Mouse (Mus musculus): ENCODE results near the gene Lao1.
A peak's percentile ranks its signal among the peaks of the same experiment; 100 is the strongest.
"Not testable (repeated sequence)": the region's sequence is repeated elsewhere in the genome, so short reads cannot be mapped to it uniquely, and the experiment has no call there.

The Lao1 gene

DNA sequence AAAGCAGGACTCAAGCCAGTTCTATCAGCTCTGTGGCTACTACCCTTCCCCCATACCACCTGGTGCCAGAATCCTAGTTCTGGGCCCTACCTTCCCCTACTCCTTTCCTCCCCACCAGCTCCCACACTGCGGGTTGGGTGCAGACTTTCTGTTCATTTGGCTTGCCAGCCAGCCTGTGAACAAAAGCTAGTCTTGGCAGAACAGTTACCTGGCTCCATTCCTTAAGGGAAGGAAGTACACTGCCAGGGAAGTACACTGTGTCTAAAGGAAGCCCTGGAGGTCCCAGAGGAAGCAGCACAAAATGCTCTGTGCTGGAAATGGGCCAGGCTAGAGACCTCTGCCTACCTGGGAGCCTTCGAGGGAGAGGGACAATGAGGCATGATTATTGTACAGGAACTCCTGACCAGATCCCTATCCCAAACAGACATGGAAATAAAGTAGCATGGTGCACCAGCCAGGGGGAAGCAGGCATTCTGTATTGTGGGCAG is at the start of gene Lao1:
Gene Lao1 (plus strand): TSS at position 438 of the 488 bp plus-strand sequence.
- DNase-seq (ENCODE audit: low spot score in 2 of 2), result no peak

GRCm38 (mm10) chr4:118917365-118917764 is 44.0 kb upstream of the Lao1 start, which contains the start of gene Olfr1329:
Gene Olfr1329, minus strand, starts transcription at chr4:118917465.
- not testable (repeated sequence) for DNase-seq (ENCODE audit: low spot score in 2 of 2)

DNA sequence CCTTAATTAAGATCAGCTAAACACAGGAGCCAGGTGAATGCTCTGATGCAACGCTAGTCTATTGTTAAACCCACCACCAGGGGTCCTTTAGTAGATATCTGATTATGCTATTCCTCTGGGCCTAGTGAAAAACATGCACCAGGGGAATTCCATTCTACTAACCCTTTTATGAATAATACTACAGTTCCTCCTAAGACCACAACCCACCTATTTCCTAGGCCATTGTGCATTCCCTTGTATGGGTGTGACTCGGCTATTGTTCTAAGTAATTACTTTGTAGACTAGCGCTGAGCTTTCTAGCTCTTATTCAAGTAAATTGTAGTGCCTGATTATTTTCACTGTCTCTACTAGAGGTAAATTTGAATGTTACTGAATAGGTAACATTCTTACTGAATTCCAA is 30.1 kb upstream of the Lao1 start:
- not testable (repeated sequence) for DNase-seq (ENCODE audit: low spot score in 2 of 2)

DNA sequence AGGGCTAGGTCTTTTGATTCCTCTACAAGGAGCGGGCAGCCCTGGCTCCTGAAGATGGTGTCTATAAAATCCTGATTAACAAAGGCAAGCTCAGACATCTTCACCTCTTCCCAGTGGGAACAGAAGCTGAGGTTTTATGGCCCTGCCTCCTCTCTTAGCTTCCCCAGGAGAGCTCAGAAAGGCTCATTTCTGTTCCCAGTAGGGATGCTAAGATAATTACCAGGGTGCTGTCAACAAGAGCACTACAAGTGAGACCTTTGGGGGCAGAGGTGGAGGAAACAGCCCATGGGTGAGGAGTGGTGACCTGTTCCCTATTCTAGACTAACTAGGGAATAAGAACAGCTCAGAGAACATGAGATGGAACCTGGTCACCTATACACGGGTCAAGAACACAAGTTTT is 22.9 kb upstream of the Lao1 start, which contains the start of gene Olfr1328:
Gene Olfr1328 (minus strand): TSS at position 101 of the 400 bp plus-strand sequence.
- DNase-seq (ENCODE audit: low spot score in 2 of 2), result no peak

DNA sequence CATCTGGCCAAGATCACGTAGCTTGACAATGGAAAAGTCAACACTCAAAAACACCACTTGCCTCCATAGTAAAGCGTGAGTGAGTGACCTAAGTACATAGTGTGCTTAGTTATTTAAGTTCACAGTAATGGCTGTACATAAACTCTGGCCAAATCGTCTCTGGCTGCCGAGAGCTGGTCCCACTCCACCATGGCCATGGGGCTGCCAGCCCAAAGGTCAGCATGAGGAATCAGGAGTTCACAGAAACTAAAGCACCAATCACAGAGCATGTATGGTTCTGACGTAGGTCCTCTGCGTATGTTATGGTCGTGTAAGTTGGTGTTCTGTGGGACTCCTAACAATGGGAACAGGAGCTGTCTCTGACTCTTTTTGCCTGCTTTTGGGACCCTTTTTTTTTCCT is 2.6 kb upstream of the Lao1 start:
- no peak for DNase-seq (ENCODE audit: low spot score in 2 of 2)

DNA sequence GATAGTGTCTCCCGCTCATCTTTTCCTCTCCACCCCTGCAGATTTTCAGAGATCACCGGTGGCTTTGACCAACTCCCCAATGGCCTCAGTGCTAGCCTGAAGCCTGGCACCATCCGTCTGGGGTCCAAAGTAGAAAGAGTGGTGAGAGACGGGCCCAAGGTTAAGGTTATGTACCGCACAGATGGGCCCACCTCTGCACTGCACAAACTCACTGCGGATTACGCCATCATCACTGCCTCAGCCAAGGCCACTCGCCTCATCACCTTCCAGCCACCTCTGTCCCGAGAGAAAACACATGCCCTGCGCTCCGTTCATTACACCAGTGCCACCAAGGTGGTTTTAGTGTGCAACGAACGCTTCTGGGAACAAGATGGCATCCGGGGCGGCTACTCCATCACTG is 6.3 kb downstream of the Lao1 start:
- DNase-seq (ENCODE audit: low spot score in 2 of 2), result no peak

- DNase-seq (ENCODE audit: low spot score in 2 of 2), result no peak
Observed at GRCm38 (mm10) chr4:118973281-118973680, 11.9 kb downstream of the Lao1 start.

DNA sequence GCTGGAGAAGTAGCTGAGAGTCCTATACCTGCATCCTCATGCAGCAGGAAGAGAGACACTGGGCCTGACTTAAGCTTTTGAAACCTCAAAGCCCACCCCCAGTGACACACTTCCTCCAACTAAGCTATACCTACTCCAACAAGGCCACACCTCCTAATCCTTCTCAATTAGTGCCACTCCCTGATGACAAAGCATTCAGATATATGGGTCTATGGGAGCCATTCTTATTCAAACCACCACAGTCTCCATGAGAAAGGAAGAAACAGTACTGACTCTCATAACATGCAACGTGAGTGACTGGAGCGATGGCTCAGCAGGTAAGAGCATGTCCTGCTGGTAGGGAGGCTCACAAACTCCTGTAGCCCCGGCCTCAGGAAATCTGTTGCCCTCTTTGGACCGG is 23.9 kb downstream of the Lao1 start:
- DNase-seq (ENCODE audit: low spot score in 2 of 2), result no peak

GRCm38 (mm10) chr4:118988535-118988934 is 27.2 kb downstream of the Lao1 start:
- peak in 1 of 2 experiments; percentile 34 for DNase-seq (ENCODE audit: low spot score in 2 of 2)

DNA sequence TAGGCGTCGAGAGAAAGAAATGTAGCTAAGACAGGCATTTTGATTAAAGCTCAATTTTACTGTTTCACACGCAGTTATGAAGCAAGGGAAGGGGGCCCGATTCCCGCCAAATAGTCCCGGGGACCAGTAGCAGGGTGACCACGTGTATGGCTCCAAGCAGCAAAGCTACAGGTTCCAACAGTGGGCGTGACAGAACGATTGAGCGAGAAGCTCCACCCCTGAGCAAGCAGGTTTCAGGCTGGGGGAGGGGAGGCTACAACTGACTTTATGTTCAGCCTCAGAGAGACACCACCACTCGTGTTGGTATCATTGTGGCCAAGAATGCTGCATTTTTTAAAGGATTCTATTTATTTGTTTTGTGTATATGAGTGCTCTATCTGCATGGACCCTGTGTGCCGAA is 28.0 kb downstream of the Lao1 start:
- DNase-seq (ENCODE audit: low spot score in 2 of 2), result no peak

DNA sequence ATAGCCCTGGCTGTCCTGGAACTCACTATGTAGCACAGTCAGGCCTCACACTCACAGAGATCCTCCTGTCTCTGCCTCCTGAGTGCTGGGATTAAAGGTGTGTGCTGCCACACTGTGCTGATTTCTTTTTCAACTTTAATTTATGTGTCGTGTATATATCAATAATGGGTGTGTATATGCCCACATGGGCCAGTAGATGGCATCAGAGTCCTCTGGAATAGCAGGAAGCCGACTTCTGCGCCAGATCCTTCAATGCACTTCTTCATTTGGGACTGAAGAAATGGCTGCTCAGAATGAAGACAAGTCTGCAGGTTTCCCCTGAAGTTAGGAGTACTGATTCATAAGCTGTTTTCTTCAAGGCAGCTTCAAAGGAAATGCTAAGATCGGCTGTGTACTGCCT is 30.4 kb downstream of the Lao1 start:
- peak in 1 of 2 experiments; percentile 42 for DNase-seq (ENCODE audit: low spot score in 2 of 2)

- DNase-seq (ENCODE audit: low spot score in 2 of 2), result no peak
Observed at GRCm38 (mm10) chr4:118997127-118997542, 35.8 kb downstream of the Lao1 start.

DNA sequence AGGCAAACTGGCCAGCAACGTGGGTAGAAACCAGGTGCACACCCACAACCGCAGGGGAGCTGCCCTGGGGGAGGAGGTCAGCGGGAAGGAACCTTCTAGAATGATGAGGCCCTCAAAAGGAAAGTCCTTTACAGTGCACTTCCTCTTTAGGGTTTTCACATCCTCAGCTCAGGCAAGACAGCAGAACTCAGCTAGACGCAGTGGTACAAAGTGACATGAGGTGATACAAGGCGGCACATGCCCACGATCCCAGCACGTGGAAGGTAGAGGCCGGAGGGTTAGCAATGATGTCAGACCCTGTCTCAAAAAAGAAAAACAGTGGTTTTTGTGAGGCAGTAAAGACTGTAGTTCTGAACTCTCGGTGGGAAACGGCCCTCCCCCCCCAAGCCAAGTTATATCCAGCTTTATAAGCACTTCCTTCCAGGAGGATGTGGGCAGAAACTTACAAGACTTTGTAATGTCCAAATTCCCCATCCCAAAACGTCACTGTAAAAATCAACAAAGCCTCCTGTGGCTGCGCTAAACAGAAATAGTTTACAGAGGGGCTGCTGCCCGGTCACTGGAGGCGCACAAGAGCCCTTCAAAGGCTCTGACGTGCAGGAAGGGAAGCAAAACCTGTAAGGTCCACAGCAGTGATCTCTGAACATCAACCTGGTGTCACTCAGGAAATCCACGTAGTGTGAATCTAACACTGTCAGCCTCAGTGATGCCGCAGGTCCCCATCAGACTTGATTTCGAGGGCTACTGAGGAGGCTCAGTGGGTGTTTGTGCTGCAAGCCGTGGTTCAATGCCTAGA is 38.5 kb downstream of the Lao1 start:
- DNase-seq (ENCODE audit: low spot score in 2 of 2), result peak in 1 of 2 experiments; percentile 53

GRCm38 (mm10) chr4:119001696-119002095 is 40.3 kb downstream of the Lao1 start:
- DNase-seq (ENCODE audit: low spot score in 2 of 2), result no peak

- DNase-seq (ENCODE audit: low spot score in 2 of 2), result no peak
Observed at GRCm38 (mm10) chr4:119002512-119002911, 41.1 kb downstream of the Lao1 start.

- DNase-seq (ENCODE audit: low spot score in 2 of 2), result no peak
Observed at GRCm38 (mm10) chr4:119004178-119004577, 42.8 kb downstream of the Lao1 start.

GRCm38 (mm10) chr4:119004613-119005339 is 43.4 kb downstream of the Lao1 start:
- peak; percentile 71 to 90 for DNase-seq (ENCODE audit: low spot score in 2 of 2)

DNA sequence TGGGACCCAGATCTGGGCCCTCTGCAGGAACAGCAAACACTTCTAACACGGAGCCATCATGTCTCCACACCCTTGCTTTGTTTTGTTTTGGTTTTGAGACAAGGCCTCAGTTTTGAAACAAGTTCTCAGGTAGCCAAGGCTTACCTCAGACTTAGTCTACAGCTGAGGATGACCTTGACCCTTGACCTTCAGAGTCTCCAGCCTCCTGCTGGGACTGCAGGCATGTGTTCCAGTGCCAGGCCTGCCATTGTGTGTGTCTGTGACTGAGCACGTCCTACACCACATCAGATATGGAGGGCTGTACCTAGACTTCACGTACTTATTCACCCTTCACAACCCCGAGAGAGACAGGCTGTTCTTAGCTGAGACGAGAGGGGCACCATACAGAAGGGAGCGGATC is 46.2 kb downstream of the Lao1 start:
- no peak for DNase-seq (ENCODE audit: low spot score in 2 of 2)

DNA sequence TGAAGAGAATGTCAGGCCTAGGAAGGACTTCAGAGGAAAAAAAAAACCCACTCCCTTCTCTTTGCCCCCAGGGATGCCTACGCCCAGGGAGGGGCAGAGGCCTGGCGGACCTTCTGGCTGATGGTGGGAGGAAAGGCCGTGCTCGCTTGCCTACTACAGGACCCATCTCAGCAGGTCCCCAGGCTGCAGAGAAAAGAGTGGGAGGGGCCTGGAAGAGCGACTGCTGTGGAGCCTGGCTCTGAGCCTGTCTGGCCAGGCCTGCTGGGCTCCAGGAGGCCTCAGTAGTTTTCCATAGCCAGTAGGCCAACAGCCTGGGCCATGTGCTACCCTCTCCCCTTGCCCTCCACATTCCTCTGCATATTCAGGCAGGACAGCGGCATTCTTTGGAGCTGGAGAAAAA is 47.1 kb downstream of the Lao1 start:
- no peak for DNase-seq (ENCODE audit: low spot score in 2 of 2)

DNA sequence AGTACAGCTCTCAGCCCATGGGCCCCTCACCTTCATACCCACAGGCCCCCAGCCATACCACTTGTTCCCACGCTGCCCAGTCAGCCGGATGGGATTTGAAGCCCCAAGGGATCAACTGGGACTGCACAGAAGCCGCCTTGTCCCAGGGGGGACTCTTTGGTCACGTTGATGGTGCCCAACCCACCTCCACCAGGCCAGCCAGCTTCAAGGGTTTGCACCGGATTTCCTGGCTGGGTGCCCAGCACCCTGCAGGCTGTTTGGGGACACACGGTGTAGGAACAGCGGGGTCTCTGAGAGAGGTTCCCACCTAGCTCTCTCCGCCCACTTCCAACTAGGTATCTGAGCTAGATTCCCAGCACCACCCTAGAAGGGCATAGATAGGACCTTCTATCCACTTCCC is 48.4 kb downstream of the Lao1 start:
- DNase-seq (ENCODE audit: low spot score in 2 of 2), result no peak

- no peak for DNase-seq (ENCODE audit: low spot score in 2 of 2)
Observed at GRCm38 (mm10) chr4:119011050-119011680, 49.8 kb downstream of the Lao1 start.

GRCm38 (mm10) chr4:119013031-119013430 is 51.7 kb downstream of the Lao1 start:
- no peak for DNase-seq (ENCODE audit: low spot score in 2 of 2)

Measured in spleen, postnatal 10 days (tissue).